Mouse (Mus musculus) lung, postnatal 4 days (tissue): ENCODE data around the gene Ntsr2.

ENCODE experiments used
- DNase-seq, 2 experiments: peaks; one replicate each; pipeline ENCODE4 v3.0.0; 2021

The Ntsr2 gene

DNA sequence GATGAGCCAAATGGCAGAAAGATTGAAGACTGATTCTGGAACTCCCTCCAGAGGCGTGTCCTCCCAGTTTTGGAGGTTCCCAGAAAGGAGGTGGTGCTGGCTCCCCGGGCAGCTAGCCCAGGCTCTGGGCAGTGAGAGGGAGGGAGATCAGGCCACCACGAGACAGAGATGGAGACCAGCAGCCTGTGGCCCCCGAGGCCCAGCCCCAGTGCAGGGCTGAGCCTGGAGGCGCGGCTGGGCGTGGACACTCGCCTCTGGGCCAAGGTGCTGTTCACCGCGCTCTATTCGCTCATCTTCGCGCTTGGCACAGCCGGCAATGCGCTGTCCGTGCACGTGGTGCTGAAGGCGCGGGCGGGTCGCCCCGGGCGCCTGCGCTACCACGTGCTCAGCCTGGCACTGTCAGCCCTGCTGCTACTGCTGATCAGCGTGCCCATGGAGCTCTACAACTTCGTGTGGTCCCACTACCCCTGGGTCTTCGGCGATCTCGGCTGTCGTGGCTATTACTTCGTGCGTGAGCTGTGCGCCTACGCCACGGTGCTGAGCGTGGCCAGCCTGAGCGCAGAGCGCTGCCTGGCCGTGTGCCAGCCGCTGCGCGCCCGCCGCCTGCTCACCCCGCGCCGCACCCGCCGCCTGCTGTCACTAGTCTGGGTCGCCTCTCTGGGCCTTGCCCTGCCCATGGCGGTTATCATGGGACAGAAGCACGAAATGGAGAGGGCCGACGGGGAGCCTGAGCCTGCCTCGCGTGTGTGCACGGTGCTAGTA is at the start of gene Ntsr2:
Ntsr2 (plus strand) TSS at position 51 of the 762 bp plus-strand sequence.
- DNase-seq: peak; percentile 85 to 86

GRCm38 (mm10) chr12:16605624-16606023 is 47.6 kb upstream of the Ntsr2 start:
- no peak for DNase-seq

DNA sequence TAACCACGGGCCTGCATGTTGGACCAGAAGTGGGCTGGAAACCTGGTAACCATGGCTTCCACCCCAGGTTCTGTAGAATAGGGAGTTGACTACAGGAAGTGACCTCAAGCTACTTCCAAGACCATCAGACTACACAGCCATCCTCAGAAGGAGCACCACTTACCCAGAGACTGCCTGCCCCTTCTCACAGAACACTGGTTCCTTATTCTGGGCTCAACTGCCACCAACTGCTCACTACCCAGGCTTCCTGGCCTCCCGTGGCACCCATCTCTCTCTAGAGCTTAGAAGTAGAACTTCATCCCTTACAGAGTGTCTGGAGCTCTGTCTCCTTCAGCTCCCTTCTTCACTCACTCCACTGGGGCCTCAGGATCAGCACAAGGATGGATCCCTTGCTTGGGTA is 42.2 kb upstream of the Ntsr2 start, which contains the start of gene Lpin1:
Lpin1 (minus strand) TSS at position 31 of the 400 bp plus-strand sequence.
- no peak for DNase-seq

DNA sequence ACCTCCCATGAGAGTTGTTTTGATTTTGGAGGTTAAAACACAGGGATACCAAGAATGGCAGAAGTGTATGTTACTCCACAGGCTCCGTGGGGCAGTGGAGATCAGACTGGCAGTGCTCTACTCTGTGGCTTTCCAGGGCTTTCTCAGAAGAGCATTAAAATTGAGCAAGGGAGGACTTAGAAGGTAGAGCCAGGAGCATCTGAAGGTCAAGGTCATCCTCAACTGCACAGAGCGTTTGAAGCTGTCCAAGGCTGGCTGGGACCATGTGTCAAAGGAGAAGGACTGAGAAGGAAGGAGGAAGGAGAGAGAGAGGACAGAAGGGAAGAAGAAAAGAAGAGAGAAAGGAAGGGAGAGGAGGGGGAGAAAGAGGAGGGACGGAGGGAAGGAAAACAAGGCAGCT is 38.6 kb upstream of the Ntsr2 start:
- no peak for DNase-seq

- no peak for DNase-seq
Observed at GRCm38 (mm10) chr12:16615738-16616137, 37.4 kb upstream of the Ntsr2 start.

- DNase-seq: peak; percentile 84 to 91
Observed at GRCm38 (mm10) chr12:16618512-16619274, 34.5 kb upstream of the Ntsr2 start.

DNA sequence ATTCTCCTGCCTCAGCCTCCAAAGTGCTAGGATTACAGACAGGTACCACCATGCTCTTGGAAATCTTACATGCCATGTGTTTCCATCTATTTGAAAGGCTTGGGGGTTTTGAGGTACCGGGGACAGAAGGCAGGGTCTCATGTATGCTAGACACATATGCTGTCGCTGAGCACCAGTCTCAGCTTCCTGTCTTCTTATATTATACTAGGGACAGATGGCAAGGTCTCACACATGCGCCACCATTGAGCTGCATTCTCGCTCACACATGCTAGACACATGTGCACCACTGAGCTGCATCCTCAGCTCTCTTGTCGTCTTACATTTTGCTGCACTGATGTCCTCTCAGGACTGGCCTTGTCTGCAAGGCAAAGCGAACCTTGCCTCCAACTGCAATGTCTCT is 33.7 kb upstream of the Ntsr2 start:
- no peak for DNase-seq

DNA sequence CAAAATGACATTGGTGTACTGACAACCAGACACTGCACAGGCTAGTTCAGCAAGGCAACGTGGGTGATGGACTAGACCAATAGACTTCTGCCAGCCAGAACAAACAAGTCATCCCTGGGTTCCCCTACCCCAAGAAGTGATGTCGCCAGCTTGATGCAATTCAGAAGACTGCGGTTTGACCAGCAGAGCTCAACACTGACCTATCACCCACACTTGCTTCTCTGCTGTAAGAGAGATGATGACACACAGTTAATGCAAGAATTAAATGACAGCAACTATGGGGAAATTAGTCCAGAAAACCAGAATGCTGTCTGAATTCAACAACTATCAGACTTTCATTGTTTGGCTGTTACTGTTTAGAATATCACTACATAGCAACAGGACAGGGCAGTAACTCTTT is 33.0 kb upstream of the Ntsr2 start:
- peak; percentile 30 to 43 for DNase-seq

DNA sequence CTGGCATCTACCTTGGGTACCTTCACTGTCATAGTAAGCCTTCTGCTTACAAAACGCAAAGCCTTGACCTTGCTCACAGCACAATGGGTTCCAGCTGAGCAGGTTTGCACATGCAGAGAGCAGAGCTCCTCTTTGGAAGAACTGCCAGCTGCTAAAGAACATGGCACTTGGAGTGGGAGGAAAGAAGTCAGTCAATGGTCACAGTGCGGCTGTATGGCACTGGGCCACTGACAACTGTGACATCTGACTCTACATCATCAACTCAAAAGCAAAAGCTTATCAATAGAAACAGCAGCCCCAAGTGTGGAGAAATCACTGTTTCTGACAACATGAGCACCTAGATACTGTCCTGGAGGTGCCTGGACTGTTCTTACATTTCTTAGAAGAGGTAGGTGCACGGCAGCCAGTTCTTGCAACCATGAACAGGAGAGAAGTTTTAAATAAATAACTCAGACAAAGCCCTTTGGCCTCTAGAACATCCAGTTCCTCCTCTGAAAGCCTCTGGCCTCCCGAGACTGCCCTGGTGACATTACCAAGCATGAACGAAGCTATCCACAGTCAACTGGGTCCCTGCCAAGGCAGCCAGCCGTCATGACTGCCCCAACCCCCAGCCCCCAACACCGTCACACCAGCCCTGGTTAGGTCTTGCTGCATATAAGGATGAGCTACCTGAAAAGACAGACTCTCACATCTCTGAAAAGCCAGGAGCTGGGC is 22.9 kb upstream of the Ntsr2 start:
- no peak for DNase-seq

GRCm38 (mm10) chr12:16630866-16631185 is 22.4 kb upstream of the Ntsr2 start:
- no peak for DNase-seq

DNA sequence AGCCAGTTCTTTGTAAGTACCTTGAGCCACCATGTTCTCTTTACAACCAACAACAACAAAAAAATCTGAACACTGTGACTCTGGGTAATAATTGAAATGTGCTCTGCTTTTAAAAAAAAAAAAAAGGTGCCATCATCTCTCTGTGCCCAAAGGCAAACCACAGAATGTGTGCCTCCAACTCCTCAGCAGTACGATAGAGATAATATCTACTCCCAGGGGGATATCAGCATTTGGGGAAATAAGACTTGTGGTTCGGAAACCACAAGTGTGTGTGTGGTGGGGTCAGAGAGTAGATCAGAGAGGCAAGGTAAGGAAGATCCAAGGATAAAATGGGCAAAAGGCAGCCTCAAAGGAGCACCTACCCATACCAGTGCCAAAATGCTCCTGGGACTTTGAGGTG is 21.8 kb upstream of the Ntsr2 start:
- DNase-seq: no peak

GRCm38 (mm10) chr12:16633235-16633634 is 19.9 kb upstream of the Ntsr2 start:
- DNase-seq: peak in 1 of 2 experiments; percentile 38

DNA sequence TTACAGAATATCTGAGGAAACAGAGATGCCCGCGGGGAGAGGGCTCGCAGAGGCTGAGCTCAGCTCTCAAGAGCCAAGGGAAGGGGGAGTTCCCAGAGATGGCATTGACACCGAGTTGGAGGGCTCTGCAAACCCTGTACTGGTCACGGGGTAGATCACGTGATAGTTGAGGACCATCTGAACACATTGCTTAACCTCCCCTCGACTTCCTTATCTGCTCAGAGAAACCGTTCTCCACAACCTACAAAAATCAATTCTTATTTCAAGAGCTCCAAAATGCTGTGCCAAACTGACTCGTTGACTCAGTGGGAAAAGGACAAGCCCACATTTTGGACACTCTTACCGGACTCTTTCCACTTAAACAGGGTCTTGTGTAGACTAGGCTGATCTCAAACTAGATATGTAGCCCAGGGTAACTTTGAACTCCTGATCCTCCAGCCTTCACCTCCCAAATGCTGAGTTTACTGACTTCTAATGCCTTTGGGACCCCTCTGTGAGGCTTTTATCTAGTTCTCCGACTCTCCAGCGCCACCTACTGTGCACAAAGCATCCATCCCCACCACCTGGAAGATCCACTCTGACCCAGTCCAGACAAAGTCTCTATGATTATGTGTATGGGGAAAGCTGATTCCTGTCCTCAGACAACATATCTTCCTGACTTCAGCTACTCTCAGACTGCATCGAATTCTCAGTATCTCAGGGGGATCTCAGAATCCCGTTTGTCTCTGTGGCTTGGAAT is 18.9 kb upstream of the Ntsr2 start:
- DNase-seq: peak; percentile 42 to 71

GRCm38 (mm10) chr12:16635816-16636215 is 17.4 kb upstream of the Ntsr2 start:
- no peak for DNase-seq

GRCm38 (mm10) chr12:16639078-16639771 is 14.0 kb upstream of the Ntsr2 start:
- DNase-seq: no peak

GRCm38 (mm10) chr12:16640075-16640474 is 13.1 kb upstream of the Ntsr2 start:
- no peak for DNase-seq

GRCm38 (mm10) chr12:16642000-16642399 is 11.2 kb upstream of the Ntsr2 start:
- DNase-seq: no peak

- DNase-seq: peak in 1 of 2 experiments; percentile 32
Observed at GRCm38 (mm10) chr12:16643508-16644345, 9.5 kb upstream of the Ntsr2 start.

DNA sequence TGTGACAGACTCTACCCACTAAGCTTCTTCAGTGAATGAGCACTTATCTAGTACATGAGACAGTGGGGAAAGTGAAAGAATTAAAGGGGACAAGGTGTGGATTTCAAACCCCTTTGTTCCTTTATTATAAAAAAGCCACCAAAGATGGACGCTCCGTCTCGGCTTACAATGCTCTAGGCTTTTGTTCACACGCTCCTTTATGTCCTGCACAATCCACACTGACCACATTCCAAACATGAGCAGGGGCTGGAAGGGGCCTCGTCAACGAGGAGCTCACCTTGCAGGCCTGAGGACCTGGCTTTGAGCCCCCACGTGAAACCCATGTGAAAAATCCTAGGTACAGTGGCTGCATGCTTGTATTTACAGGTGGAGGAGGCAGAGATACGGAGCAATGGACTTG is 8.5 kb upstream of the Ntsr2 start:
- DNase-seq: no peak

DNA sequence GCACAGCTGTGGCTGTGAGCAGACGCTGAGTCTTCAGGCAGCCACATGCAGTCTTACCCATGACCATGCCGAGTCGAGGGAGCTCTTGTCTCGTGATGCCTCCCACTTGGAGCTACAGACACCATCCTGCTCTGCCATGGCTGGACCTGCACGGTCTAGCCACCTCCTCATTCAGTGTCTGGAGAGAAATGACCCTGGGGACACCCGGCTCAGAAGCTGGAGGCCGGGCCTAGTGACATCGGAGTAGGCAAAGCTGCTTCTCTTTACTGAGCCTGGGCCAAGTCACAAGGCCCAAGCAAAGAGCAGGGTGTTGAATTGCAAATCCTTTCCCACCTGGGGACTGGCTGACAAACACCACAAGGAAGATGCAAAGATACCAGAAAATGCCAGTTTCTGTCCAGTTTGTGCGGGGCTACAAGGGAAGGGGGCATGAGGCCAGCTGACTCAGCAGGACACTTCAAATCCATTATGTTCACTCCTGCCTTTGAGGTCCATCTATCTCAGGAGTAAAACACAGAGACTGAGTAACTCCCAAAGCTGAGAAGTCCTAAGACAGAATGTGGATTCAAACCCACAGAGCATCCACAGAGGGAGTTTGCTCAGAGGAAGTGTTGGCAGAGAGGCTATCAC is 6.3 kb upstream of the Ntsr2 start:
- DNase-seq: no peak

DNA sequence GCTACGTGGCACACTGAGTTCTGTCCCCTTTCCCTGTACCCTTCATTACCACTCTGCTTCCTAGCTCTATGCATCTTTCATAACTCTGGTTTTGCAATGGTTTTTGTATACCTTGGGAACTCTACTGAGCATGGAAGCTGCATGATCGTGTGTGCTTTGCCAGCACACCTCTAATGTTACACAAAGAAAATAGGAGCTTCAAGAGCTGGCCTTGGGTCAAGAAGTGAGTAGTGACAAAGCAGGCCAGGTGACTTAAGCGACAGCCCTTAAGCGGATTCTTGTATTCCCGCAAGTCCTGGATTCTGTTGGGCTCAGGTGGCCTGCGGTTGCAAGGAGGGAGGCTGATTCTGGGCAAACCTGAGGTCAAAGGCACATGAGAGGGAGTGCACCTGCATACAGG is 4.9 kb upstream of the Ntsr2 start:
- DNase-seq: no peak
